Mouse (Mus musculus): ENCODE data around the gene Espl1. TPM values are rescaled to one million over a fixed set of nuclear protein-coding genes. Genes with fewer than 3 reads are reported as not detected.

The Espl1 gene
- total RNA-seq (2015; ENCODE audit: low replicate concordance) (4.8 and 10.9 TPM in 2 replicates), total RNA-seq (2017; ENCODE audit: low replicate concordance) (29.3 and 37.1 TPM in 2 replicates)

- ATAC-seq (replicated peaks; ENCODE audit: low FRiP score, poor library complexity, severe bottlenecking): peak; percentile 98
Observed at GRCm38 (mm10) chr15:102295633-102296367, at the start of gene Espl1. TSS of gene Espl1 (plus strand) at chr15:102296266.

- ATAC-seq (replicated peaks; ENCODE audit: low FRiP score, poor library complexity, severe bottlenecking): no peak
Observed at GRCm38 (mm10) chr15:102246866-102247251, 49.2 kb upstream of the Espl1 start.

- ATAC-seq (replicated peaks; ENCODE audit: low FRiP score, poor library complexity, severe bottlenecking): no peak
Observed at GRCm38 (mm10) chr15:102247252-102248130, 48.6 kb upstream of the Espl1 start.

- no peak for ATAC-seq (replicated peaks; ENCODE audit: low FRiP score, poor library complexity, severe bottlenecking)
Observed at GRCm38 (mm10) chr15:102248131-102248811, 47.8 kb upstream of the Espl1 start.

GRCm38 (mm10) chr15:102248812-102249191, 47.3 kb upstream of the Espl1 start:
- no peak for ATAC-seq (replicated peaks; ENCODE audit: low FRiP score, poor library complexity, severe bottlenecking)

- ATAC-seq (replicated peaks; ENCODE audit: low FRiP score, poor library complexity, severe bottlenecking): no peak
Observed at GRCm38 (mm10) chr15:102249251-102249691, 46.8 kb upstream of the Espl1 start.

- no peak for ATAC-seq (replicated peaks; ENCODE audit: low FRiP score, poor library complexity, severe bottlenecking)
Observed at GRCm38 (mm10) chr15:102249967-102250366, 46.1 kb upstream of the Espl1 start.

- ATAC-seq (replicated peaks; ENCODE audit: low FRiP score, poor library complexity, severe bottlenecking): no peak
Observed at GRCm38 (mm10) chr15:102250521-102250920, 45.5 kb upstream of the Espl1 start.

GRCm38 (mm10) chr15:102255547-102256255, 40.4 kb upstream of the Espl1 start:
- no peak for ATAC-seq (replicated peaks; ENCODE audit: low FRiP score, poor library complexity, severe bottlenecking)

- no peak for ATAC-seq (replicated peaks; ENCODE audit: low FRiP score, poor library complexity, severe bottlenecking)
Observed at GRCm38 (mm10) chr15:102256431-102257201, 39.5 kb upstream of the Espl1 start.

- ATAC-seq (replicated peaks; ENCODE audit: low FRiP score, poor library complexity, severe bottlenecking): no peak
Observed at GRCm38 (mm10) chr15:102257202-102258075, 38.6 kb upstream of the Espl1 start, which contains the start of gene Rarg. TSS of gene Rarg (minus strand) at chr15:102257517.

- ATAC-seq (replicated peaks; ENCODE audit: low FRiP score, poor library complexity, severe bottlenecking): no peak
Observed at GRCm38 (mm10) chr15:102258076-102258470, 38.0 kb upstream of the Espl1 start.

- no peak for ATAC-seq (replicated peaks; ENCODE audit: low FRiP score, poor library complexity, severe bottlenecking)
Observed at GRCm38 (mm10) chr15:102258581-102259253, 37.3 kb upstream of the Espl1 start.

- no peak for ATAC-seq (replicated peaks; ENCODE audit: low FRiP score, poor library complexity, severe bottlenecking)
Observed at GRCm38 (mm10) chr15:102262582-102262981, 33.5 kb upstream of the Espl1 start.

GRCm38 (mm10) chr15:102263037-102263436, 33.0 kb upstream of the Espl1 start:
- ATAC-seq (replicated peaks; ENCODE audit: low FRiP score, poor library complexity, severe bottlenecking): no peak

GRCm38 (mm10) chr15:102265548-102265947, 30.5 kb upstream of the Espl1 start:
- no peak for ATAC-seq (replicated peaks; ENCODE audit: low FRiP score, poor library complexity, severe bottlenecking)

GRCm38 (mm10) chr15:102270274-102270960, 25.6 kb upstream of the Espl1 start, which contains the start of gene Gm9918:
TSS of gene Gm9918 (plus strand) at chr15:102270563.
- no peak for ATAC-seq (replicated peaks; ENCODE audit: low FRiP score, poor library complexity, severe bottlenecking)
